Mouse (Mus musculus): ENCODE results near the gene Platr17. TPM values are rescaled to one million over a fixed set of nuclear protein-coding genes. Genes with fewer than 3 reads are reported as not detected.

Platr17 gene
- polyA plus RNA-seq, 1 experiment from 2014 or later = not detected

GRCm38 (mm10) chr17:33931159-33931866 is 26.4 kb downstream of the Platr17 start:
- no peaks in the 10 kb centered on the region for H3K9me3 ChIP-seq (ENCODE audit: control insufficient read depth, low read length)
- peak overlapping the region; percentile 84 for H3K4me3 ChIP-seq (ENCODE audit: low read length)
- peak overlapping the region; percentile 84 for H3K9ac ChIP-seq (ENCODE audit: low read depth, low read length)
- H3K36me3 ChIP-seq (ENCODE audit: control insufficient read depth, insufficient read depth, low read length) = peaks cover 18% of the 10 kb centered on the region; the same call in 1 of the 2 replicates
- 0 out of 2 replicates have a peak, but pooled peaks have one; percentile 1 for ATAC-seq (ENCODE audit: low FRiP score, low TSS enrichment)
- no peak overlapping the region for H3K27ac ChIP-seq (ENCODE audit: low read depth, low read length)
- WGBS = 42% methylated on average over 18 of the region's 18 CpGs
- H3K27me3 ChIP-seq (ENCODE audit: control insufficient read depth, insufficient read depth, low read length) = no peaks in the 10 kb centered on the region
- H3K4me2 ChIP-seq (replicated peaks; ENCODE audit: low read depth, low read length) = peak overlapping the region; percentile 100
- peaks cover 12% of the 10 kb centered on the region; the same call in 1 of the 2 replicates for H3K4me1 ChIP-seq (ENCODE audit: control insufficient read depth, insufficient read depth, low read length)

- no peaks in the 10 kb centered on the region for H3K27me3 ChIP-seq (ENCODE audit: control insufficient read depth, insufficient read depth, low read length)
- H3K4me1 ChIP-seq (ENCODE audit: control insufficient read depth, insufficient read depth, low read length) = peaks cover 12% of the 10 kb centered on the region; the same call in 1 of the 2 replicates
- ATAC-seq (ENCODE audit: low FRiP score, low TSS enrichment) = no peak
- H3K4me3 ChIP-seq (ENCODE audit: low read length) = no peak overlapping the region
- no peak overlapping the region for H3K27ac ChIP-seq (ENCODE audit: low read depth, low read length)
- H3K9me3 ChIP-seq (ENCODE audit: control insufficient read depth, low read length) = no peaks in the 10 kb centered on the region
- 91% methylated on average over 11 of the region's 11 CpGs for WGBS
- H3K9ac ChIP-seq (ENCODE audit: low read depth, low read length) = no peak overlapping the region
- peaks cover 21% of the 10 kb centered on the region; the same call in 1 of the 2 replicates for H3K36me3 ChIP-seq (ENCODE audit: control insufficient read depth, insufficient read depth, low read length)
- H3K4me2 ChIP-seq (replicated peaks; ENCODE audit: low read depth, low read length) = no peak overlapping the region
Observed at GRCm38 (mm10) chr17:33931947-33932346, 27.0 kb downstream of the Platr17 start.

GRCm38 (mm10) chr17:33932448-33932847 is 27.5 kb downstream of the Platr17 start:
- H3K4me2 ChIP-seq (replicated peaks; ENCODE audit: low read depth, low read length) = no peak overlapping the region

GRCm38 (mm10) chr17:33932970-33933369 is 28.0 kb downstream of the Platr17 start:
- Histone ChIP-seq H3K4me1 (ENCODE audit: control insufficient read depth, insufficient read depth, low read length) (peaks cover 12% of the 10 kb centered on the region; the same call in 1 of the 2 replicates), H3K27me3 (ENCODE audit: control insufficient read depth, insufficient read depth, low read length) (no peaks in the 10 kb centered on the region), H3K4me3 (ENCODE audit: low read length) (no peak overlapping the region), H3K36me3 (ENCODE audit: control insufficient read depth, insufficient read depth, low read length) (peaks cover 23% of the 10 kb centered on the region), H3K4me2 (replicated peaks; ENCODE audit: low read depth, low read length) (no peak overlapping the region), H3K9me3 (ENCODE audit: control insufficient read depth, low read length) (no peaks in the 10 kb centered on the region), H3K9ac (ENCODE audit: low read depth, low read length) (no peak overlapping the region), H3K27ac (ENCODE audit: low read depth, low read length) (no peak overlapping the region)
- ATAC-seq (ENCODE audit: low FRiP score, low TSS enrichment) = no peak
- 88% methylated on average over 15 of the region's 15 CpGs for WGBS

More at GRCm38 (mm10) chr17:33932448-33932847, 27.5 kb downstream of the Platr17 start:
- H3K27me3 ChIP-seq (ENCODE audit: control insufficient read depth, insufficient read depth, low read length) = no peaks in the 10 kb centered on the region
- no peak for ATAC-seq (ENCODE audit: low FRiP score, low TSS enrichment)
- no peak overlapping the region for H3K4me3 ChIP-seq (ENCODE audit: low read length)
- peaks cover 25% of the 10 kb centered on the region for H3K36me3 ChIP-seq (ENCODE audit: control insufficient read depth, insufficient read depth, low read length)
- peaks cover 12% of the 10 kb centered on the region; the same call in 1 of the 2 replicates for H3K4me1 ChIP-seq (ENCODE audit: control insufficient read depth, insufficient read depth, low read length)
- H3K9me3 ChIP-seq (ENCODE audit: control insufficient read depth, low read length) = no peaks in the 10 kb centered on the region
- WGBS = 89% methylated on average over 14 of the region's 14 CpGs
- no peak overlapping the region for H3K27ac ChIP-seq (ENCODE audit: low read depth, low read length)
- no peak overlapping the region for H3K9ac ChIP-seq (ENCODE audit: low read depth, low read length)

- no peak overlapping the region for H3K4me2 ChIP-seq (replicated peaks; ENCODE audit: low read depth, low read length)
- no peak overlapping the region for H3K9ac ChIP-seq (ENCODE audit: low read depth, low read length)
- 86% methylated on average over 21 of the region's 21 CpGs for WGBS
- no peak overlapping the region for H3K27ac ChIP-seq (ENCODE audit: low read depth, low read length)
- no peaks in the 10 kb centered on the region for H3K9me3 ChIP-seq (ENCODE audit: control insufficient read depth, low read length)
- H3K4me1 ChIP-seq (ENCODE audit: control insufficient read depth, insufficient read depth, low read length) = peaks cover 13% of the 10 kb centered on the region; the same call in 1 of the 2 replicates
- H3K36me3 ChIP-seq (ENCODE audit: control insufficient read depth, insufficient read depth, low read length) = peaks cover 23% of the 10 kb centered on the region
- no peak for ATAC-seq (ENCODE audit: low FRiP score, low TSS enrichment)
- no peaks in the 10 kb centered on the region for H3K27me3 ChIP-seq (ENCODE audit: control insufficient read depth, insufficient read depth, low read length)
- H3K4me3 ChIP-seq (ENCODE audit: low read length) = no peak overlapping the region
Observed at GRCm38 (mm10) chr17:33935422-33936055, 30.6 kb downstream of the Platr17 start.

GRCm38 (mm10) chr17:33936993-33937392 is 32.1 kb downstream of the Platr17 start:
- no peaks in the 10 kb centered on the region for H3K9me3 ChIP-seq (ENCODE audit: control insufficient read depth, low read length)
- H3K4me2 ChIP-seq (replicated peaks; ENCODE audit: low read depth, low read length) = no peak overlapping the region
- no peak for ATAC-seq (ENCODE audit: low FRiP score, low TSS enrichment)
- no peak overlapping the region for H3K27ac ChIP-seq (ENCODE audit: low read depth, low read length)
- peaks cover 15% of the 10 kb centered on the region for H3K4me1 ChIP-seq (ENCODE audit: control insufficient read depth, insufficient read depth, low read length)
- H3K4me3 ChIP-seq (ENCODE audit: low read length) = no peak overlapping the region
- WGBS = 90% methylated on average over 15 of the region's 15 CpGs
- no peak overlapping the region for H3K9ac ChIP-seq (ENCODE audit: low read depth, low read length)
- H3K36me3 ChIP-seq (ENCODE audit: control insufficient read depth, insufficient read depth, low read length) = peaks cover 23% of the 10 kb centered on the region
- no peaks in the 10 kb centered on the region for H3K27me3 ChIP-seq (ENCODE audit: control insufficient read depth, insufficient read depth, low read length)

- Histone ChIP-seq H3K9me3 (ENCODE audit: control insufficient read depth, low read length) (no peaks in the 10 kb centered on the region), H3K27ac (ENCODE audit: low read depth, low read length) (no peak overlapping the region), H3K27me3 (ENCODE audit: control insufficient read depth, insufficient read depth, low read length) (no peaks in the 10 kb centered on the region), H3K4me2 (replicated peaks; ENCODE audit: low read depth, low read length) (peak overlapping the region; percentile 80; the same call in 1 of the 2 replicates), H3K4me1 (ENCODE audit: control insufficient read depth, insufficient read depth, low read length) (peaks cover 15% of the 10 kb centered on the region), H3K9ac (ENCODE audit: low read depth, low read length) (0 out of 2 replicates have a peak overlapping the region, but pooled peaks have one; percentile 2), H3K36me3 (ENCODE audit: control insufficient read depth, insufficient read depth, low read length) (peaks cover 34% of the 10 kb centered on the region), H3K4me3 (ENCODE audit: low read length) (peak overlapping the region; percentile 79; the same call in 1 of the 2 replicates)
- no peak for ATAC-seq (ENCODE audit: low FRiP score, low TSS enrichment)
- WGBS = 77% methylated on average over 11 of the region's 11 CpGs
Observed at GRCm38 (mm10) chr17:33938783-33939182, 33.8 kb downstream of the Platr17 start.

GRCm38 (mm10) chr17:33940206-33940805 is 35.4 kb downstream of the Platr17 start, which contains the start of the genes Pfdn6 and Wdr46:
Gene Pfdn6, minus strand, starts transcription at chr17:33940343.
Gene Wdr46, plus strand, starts transcription at chr17:33940660.
- peak; percentile 85 for ATAC-seq (ENCODE audit: low FRiP score, low TSS enrichment)
- Histone ChIP-seq H3K27me3 (ENCODE audit: control insufficient read depth, insufficient read depth, low read length) (no peaks in the 10 kb centered on the region), H3K9ac (ENCODE audit: low read depth, low read length) (peak within 1 kb of the TSS; percentile 84), H3K9me3 (ENCODE audit: control insufficient read depth, low read length) (no peaks in the 10 kb centered on the region), H3K4me3 (ENCODE audit: low read length) (peak within 1 kb of the TSS; percentile 79), H3K4me1 (ENCODE audit: control insufficient read depth, insufficient read depth, low read length) (peaks cover 15% of the 10 kb centered on the region), H3K4me2 (replicated peaks; ENCODE audit: low read depth, low read length) (peak within 1 kb of the TSS; percentile 91), H3K27ac (ENCODE audit: low read depth, low read length) (no peak within 1 kb of the TSS), H3K36me3 (ENCODE audit: control insufficient read depth, insufficient read depth, low read length) (peaks cover 45% of the 10 kb centered on the region)
- under 1% methylated on average over 36 of the region's 36 CpGs for WGBS

Measured in kidney, embryonic 14.5 days (tissue).